Mouse (Mus musculus): ENCODE results near the gene Pax1.

Gene Pax1

DNA sequence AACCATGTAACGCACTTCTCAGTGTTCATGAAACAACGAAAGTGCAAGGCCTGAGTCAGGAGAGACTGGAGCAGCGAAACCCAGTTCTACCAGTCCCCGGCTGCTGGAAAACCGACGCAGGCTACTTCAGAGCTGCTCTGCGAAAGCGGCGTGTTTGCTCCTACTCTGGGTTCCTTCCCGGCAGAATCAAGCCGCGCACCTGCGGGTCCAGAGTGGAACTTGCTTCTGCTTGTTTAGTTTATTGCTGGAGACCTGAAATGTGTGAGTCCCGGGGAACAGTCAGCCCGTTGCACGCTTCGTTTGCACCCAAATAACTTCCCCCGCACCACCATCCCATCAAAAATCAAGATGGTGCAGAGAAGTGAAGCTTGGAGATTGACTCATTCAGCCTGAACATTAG is at the start of gene Pax1:
TSS of gene Pax1 (plus strand) at position 345 of the 400 bp plus-strand sequence.
- no peak for DNase-seq (ENCODE audit: low spot score)

GRCm38 (mm10) chr2:147321036-147321435 is 40.7 kb upstream of the Pax1 start:
- no peak for DNase-seq (ENCODE audit: low spot score)

GRCm38 (mm10) chr2:147325178-147325577 is 36.5 kb upstream of the Pax1 start:
- DNase-seq (ENCODE audit: low spot score) = no peak

- DNase-seq (ENCODE audit: low spot score) = no peak
Measured at GRCm38 (mm10) chr2:147332731-147333130, 29.0 kb upstream of the Pax1 start.

- DNase-seq (ENCODE audit: low spot score) = no peak
Measured at GRCm38 (mm10) chr2:147338729-147339128, 23.0 kb upstream of the Pax1 start.

DNA sequence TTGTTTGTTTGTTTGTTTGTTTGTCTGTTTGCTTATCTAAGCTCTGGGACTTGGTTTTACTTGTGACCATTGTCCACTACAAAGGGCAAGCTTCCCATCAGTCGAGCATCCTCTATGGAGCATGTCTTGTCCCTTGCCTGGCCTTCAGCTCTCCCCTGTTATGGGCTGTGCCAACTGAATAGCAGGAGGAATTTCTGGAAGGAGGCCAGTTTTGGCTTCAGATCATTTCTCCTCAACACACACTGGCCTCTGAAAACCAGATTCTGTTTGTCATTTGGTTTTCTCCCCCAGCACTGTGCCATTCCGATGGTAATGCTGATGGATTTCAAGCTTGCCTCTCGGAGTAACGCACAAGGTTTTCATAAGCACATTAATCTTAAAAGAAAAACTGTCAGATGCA is 21.9 kb upstream of the Pax1 start:
- no peak for DNase-seq (ENCODE audit: low spot score)

- DNase-seq (ENCODE audit: low spot score) = no peak
Measured at GRCm38 (mm10) chr2:147342198-147342597, 19.5 kb upstream of the Pax1 start.

- no peak for DNase-seq (ENCODE audit: low spot score)
Measured at GRCm38 (mm10) chr2:147359716-147360115, 2.0 kb upstream of the Pax1 start.

GRCm38 (mm10) chr2:147360401-147360800 is 1.3 kb upstream of the Pax1 start:
- no peak for DNase-seq (ENCODE audit: low spot score)

DNA sequence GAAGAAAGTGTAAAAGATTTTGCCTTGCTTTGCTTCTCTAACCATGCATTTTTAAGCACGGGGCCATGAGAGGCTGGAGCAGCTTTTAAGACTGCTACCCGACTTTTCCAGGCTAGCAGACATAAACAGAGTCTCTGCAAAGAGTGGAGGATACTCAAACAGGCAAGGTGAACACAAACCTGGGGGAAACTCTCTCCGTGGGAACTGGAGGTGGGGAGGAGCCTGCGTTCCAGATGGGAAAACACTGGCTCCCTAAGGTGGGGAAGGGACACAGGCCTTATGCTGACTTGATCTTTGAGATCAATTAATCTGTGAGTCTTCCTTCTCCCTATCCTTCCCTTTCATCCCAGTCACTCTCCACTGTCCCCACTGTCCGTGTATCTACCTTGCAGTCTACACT is 869 bp upstream of the Pax1 start:
- DNase-seq (ENCODE audit: low spot score) = no peak

DNA sequence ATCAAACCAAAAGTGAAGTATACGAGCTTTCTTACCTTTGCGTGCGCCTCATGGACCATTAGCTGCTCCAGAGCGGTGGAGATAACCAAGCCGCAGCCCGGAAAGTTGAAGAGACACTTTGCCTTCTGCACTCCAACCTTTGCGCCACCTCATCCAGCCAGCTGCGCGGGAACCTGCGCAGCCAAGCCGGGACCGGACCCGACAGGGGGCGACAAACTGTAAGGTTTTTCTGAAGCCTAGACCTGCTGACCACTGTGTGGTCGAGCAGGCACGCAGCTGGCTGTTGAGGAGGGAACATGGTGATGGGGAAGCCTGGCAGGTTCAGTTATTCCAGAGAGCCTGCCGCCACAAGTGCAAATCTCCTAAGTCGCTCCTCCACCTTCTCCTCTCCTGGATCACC is 591 bp downstream of the Pax1 start:
- DNase-seq (ENCODE audit: low spot score) = no peak

- no peak for DNase-seq (ENCODE audit: low spot score)
Measured at GRCm38 (mm10) chr2:147363401-147364130, 1.8 kb downstream of the Pax1 start.

GRCm38 (mm10) chr2:147364198-147364597 is 2.5 kb downstream of the Pax1 start:
- DNase-seq (ENCODE audit: low spot score) = no peak

- DNase-seq (ENCODE audit: low spot score) = no peak
Measured at GRCm38 (mm10) chr2:147364982-147365907, 3.5 kb downstream of the Pax1 start.

DNA sequence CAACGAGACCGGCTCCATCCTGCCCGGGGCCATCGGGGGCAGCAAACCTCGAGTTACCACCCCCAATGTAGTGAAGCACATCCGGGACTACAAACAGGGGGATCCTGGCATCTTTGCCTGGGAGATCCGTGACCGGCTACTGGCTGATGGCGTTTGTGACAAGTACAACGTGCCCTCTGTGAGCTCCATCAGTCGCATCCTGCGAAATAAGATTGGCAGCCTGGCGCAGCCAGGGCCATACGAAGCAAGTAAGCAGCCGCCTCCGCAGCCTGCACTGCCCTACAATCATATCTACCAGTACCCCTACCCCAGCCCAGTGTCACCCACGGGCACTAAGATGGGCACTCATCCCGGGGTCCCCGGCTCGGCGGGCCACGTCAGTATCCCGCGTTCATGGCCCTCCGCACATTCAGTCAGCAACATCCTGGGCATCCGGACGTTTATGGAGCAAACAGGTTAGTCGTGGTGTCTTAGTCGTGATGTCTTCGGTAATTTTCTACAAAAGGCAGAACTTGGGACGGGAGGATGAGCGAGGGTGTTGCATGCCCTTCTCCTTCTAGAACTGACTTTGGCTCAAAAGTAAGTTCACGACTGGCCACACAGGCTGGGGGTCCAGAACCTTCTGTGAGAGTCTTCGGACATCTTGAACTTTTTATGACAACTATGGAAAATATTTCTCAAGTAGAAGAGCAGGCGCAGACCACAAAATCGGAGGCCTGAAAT is 4.3 kb downstream of the Pax1 start:
- no peak for DNase-seq (ENCODE audit: low spot score)

DNA sequence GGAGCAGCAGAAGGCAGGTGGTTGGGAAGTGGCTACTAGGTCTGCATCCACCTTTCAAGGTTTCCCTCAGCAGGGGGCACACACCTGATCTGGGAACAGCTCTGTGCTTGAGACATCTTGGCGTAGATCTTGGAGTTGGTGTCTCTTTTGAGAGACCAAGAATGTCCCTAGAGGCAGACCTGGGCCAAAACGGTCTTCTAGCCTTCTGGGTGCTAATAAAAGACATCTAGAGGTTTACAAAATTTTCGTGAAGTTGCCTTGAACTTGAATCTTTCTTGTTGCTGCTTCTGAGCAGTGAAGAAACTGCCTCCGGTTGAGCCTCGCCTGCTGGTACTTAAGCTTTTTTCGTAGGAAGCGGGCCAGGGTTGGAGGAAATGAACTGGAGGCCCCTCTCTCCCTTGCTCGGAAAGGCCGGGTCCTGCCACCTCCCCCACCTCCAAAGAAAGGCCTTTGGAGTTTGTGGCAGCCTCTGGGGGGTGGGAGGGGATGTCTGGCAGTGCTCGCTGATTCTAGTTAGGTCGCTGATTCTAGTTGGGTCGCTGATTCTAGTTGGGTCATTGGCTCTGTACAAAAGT is 5.6 kb downstream of the Pax1 start:
- DNase-seq (ENCODE audit: low spot score) = no peak

GRCm38 (mm10) chr2:147367911-147368591 is 6.3 kb downstream of the Pax1 start:
- no peak for DNase-seq (ENCODE audit: low spot score)

DNA sequence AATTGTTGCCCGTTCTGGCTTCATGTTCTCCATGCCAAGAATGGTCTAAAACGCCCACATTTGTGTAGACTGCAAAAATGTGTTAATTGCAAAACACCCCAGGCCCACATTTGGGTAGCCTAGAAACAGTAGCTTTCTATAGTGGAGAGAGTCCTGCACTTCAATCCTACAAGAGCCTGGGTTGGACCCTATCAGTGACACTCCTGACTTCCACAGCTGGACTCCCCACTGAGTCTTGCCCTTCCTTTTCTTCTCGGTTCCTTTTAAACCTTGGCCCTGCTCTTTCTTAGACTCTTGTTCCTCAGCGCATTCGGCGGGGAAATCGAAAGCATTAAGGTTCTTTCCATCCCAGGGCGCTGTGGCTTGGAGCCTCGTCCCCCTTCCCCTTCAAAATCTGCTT is 7.8 kb downstream of the Pax1 start:
- no peak for DNase-seq (ENCODE audit: low spot score)

DNA sequence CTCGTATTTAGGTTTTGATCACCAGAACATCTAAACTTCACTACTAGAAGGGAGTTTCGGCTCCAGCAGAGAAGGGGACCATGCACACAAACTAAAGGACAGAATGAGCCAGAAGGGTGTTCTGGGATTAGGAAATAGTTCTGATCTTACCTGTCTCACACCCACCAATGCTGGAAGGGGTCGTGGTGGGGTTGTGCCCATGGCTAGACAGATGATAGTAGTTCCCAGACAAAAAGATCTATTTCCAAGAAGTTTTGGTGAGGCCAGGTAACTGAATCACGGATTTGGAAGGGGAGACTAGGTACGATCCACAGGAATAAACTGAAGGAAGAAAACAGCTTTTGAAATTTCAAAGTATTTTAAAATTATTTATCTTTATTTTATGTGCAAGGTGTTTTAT is 8.4 kb downstream of the Pax1 start:
- DNase-seq (ENCODE audit: low spot score) = no peak

DNA sequence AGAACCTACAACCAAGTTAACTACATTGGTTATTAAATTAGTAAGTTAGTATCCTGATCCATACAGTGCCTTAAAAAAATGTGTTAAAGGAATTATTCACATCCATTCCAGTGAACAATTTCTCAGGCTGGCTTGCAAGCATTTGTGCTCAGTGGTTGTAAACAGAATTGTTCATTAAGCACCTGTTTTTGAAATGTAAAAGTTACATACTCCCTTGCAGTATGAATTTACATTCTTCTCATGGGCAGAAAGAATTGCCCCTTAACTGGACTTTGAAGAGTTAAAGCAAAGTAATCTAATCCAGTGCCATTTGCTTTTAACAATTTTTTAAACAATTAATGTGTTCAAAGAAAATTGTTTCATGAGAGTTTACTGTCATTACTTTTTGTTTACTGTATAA is 9.6 kb downstream of the Pax1 start:
- DNase-seq (ENCODE audit: low spot score) = no peak

DNA sequence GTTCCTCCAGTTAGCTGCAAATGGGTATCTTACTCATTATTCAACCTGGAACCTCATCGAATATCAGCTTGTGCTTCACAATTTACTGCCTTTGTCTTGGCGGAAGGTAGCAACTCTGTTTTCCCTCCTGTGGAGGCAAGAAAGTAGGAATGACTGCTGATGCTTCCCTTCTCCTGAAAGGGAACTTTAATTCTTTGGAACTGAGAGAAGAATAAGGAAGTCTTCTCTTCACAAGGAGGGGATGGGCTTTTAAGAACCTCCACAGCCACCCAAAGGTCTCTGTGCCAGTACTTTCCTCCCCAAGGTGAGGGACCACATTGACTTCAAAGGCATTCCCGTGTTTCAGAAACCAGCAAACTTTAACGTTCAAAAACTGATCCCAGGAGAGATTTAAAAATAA is 10.1 kb downstream of the Pax1 start:
- DNase-seq (ENCODE audit: low spot score) = no peak

Data from urinary bladder, postnatal 25 days (tissue).